Mouse (Mus musculus): ENCODE results near the gene Fat1.

- no peak for TF ChIP-seq CTCF (IDR thresholded peaks at IDR 0.05; ENCODE audit: insufficient read depth, low read depth, low read length)
- no peak for TF ChIP-seq POLR2A (IDR thresholded peaks at IDR 0.05; ENCODE audit: insufficient read depth, low read depth, low read length)
Observed at GRCm38 (mm10) chr8:45021171-45021570, 85.9 kb downstream of the Fat1 start.

Measured in olfactory bulb, adult 2 months (tissue).